Mouse (Mus musculus): Measurements from ENCODE around the gene Grn. TPM values are rescaled to one million over a fixed set of nuclear protein-coding genes. Genes with fewer than 3 reads are reported as not detected.

Gene Grn
- polyA plus RNA-seq, 1 experiment from 2014 or later = 155 TPM

- Histone ChIP-seq H3K9me3 (no peaks in the 10 kb centered on the region), H3K9ac (no peak overlapping the region), H3K4me3 (replicated peaks) (peak overlapping the region; percentile 45), H3K4me1 (peaks cover 24% of the 10 kb centered on the region), H3K36me3 (no peaks in the 10 kb centered on the region), H3K27ac (peak overlapping the region; percentile 24; the same call in 1 of the 2 replicates), H3K27me3 (replicated peaks) (peaks cover 24% of the 10 kb centered on the region), H3K4me2 (peak overlapping the region; percentile 95)
- 9% methylated on average over 17 of the region's 17 CpGs for WGBS
- ATAC-seq (ENCODE audit: insufficient read depth, low FRiP score, low read depth) = no peak
These were observed 36.2 kb upstream of the Grn start for GRCm38 (mm10) chr11:102393719-102394420.

GRCm38 (mm10) chr11:102394421-102395124, 35.5 kb upstream of the Grn start:
- ATAC-seq (ENCODE audit: insufficient read depth, low FRiP score, low read depth) = no peak
- WGBS = 76% methylated on average over 9 of the region's 9 CpGs
- Histone ChIP-seq H3K9ac (no peak overlapping the region), H3K27ac (no peak overlapping the region), H3K27me3 (replicated peaks) (peaks cover 31% of the 10 kb centered on the region), H3K9me3 (no peaks in the 10 kb centered on the region), H3K36me3 (no peaks in the 10 kb centered on the region), H3K4me2 (peak overlapping the region; percentile 95), H3K4me1 (peaks cover 30% of the 10 kb centered on the region), H3K4me3 (replicated peaks) (0 out of 2 replicates have a peak overlapping the region, but pooled peaks have one; percentile 45)

- Histone ChIP-seq H3K27ac (no peak overlapping the region), H3K4me1 (peaks cover 36% of the 10 kb centered on the region), H3K4me3 (replicated peaks) (no peak overlapping the region), H3K27me3 (replicated peaks) (peaks cover 35% of the 10 kb centered on the region), H3K36me3 (no peaks in the 10 kb centered on the region), H3K9ac (no peak overlapping the region), H3K9me3 (no peaks in the 10 kb centered on the region), H3K4me2 (no peak overlapping the region)
- WGBS = 7% methylated on average over 5 of the region's 5 CpGs
- ATAC-seq (ENCODE audit: insufficient read depth, low FRiP score, low read depth) = no peak
These were observed 34.9 kb upstream of the Grn start for GRCm38 (mm10) chr11:102395250-102395649.

GRCm38 (mm10) chr11:102396263-102396662, 33.9 kb upstream of the Grn start:
- 58% methylated on average over 6 of the region's 6 CpGs for WGBS

GRCm38 (mm10) chr11:102396671-102397141, 33.4 kb upstream of the Grn start:
- H3K27ac ChIP-seq = no peak overlapping the region
- ATAC-seq (ENCODE audit: insufficient read depth, low FRiP score, low read depth) = no peak
- no peak overlapping the region for H3K9ac ChIP-seq
- H3K9me3 ChIP-seq = no peaks in the 10 kb centered on the region
- peaks cover 39% of the 10 kb centered on the region for H3K27me3 ChIP-seq (replicated peaks)
- 75% methylated on average over 7 of the region's 7 CpGs for WGBS
- peaks cover 38% of the 10 kb centered on the region for H3K4me1 ChIP-seq
- no peak overlapping the region for H3K4me2 ChIP-seq
- H3K4me3 ChIP-seq (replicated peaks) = no peak overlapping the region
- no peaks in the 10 kb centered on the region for H3K36me3 ChIP-seq

More at GRCm38 (mm10) chr11:102396263-102396662, 33.9 kb upstream of the Grn start:
- H3K4me1 ChIP-seq = peaks cover 38% of the 10 kb centered on the region
- H3K27ac ChIP-seq = no peak overlapping the region
- no peaks in the 10 kb centered on the region for H3K9me3 ChIP-seq
- H3K4me2 ChIP-seq = no peak overlapping the region
- peaks cover 35% of the 10 kb centered on the region for H3K27me3 ChIP-seq (replicated peaks)
- no peak overlapping the region for H3K9ac ChIP-seq
- no peak for ATAC-seq (ENCODE audit: insufficient read depth, low FRiP score, low read depth)
- no peaks in the 10 kb centered on the region for H3K36me3 ChIP-seq
- no peak overlapping the region for H3K4me3 ChIP-seq (replicated peaks)

GRCm38 (mm10) chr11:102398007-102398825, 31.9 kb upstream of the Grn start:
- Histone ChIP-seq H3K27ac (no peak overlapping the region), H3K36me3 (peaks cover 7% of the 10 kb centered on the region), H3K4me2 (no peak overlapping the region), H3K4me3 (replicated peaks) (no peak overlapping the region), H3K9ac (no peak overlapping the region), H3K4me1 (peaks cover 31% of the 10 kb centered on the region), H3K9me3 (no peaks in the 10 kb centered on the region), H3K27me3 (replicated peaks) (peaks cover 40% of the 10 kb centered on the region)
- ATAC-seq (ENCODE audit: insufficient read depth, low FRiP score, low read depth) = no peak
- WGBS = 73% methylated on average over 20 of the region's 20 CpGs

- no peak overlapping the region for H3K9ac ChIP-seq
- WGBS = 18% methylated on average over 15 of the region's 15 CpGs
These were observed 31.0 kb upstream of the Grn start for GRCm38 (mm10) chr11:102399107-102399506.

GRCm38 (mm10) chr11:102399610-102400072, 30.5 kb upstream of the Grn start:
- Histone ChIP-seq H3K4me1 (peaks cover 21% of the 10 kb centered on the region), H3K27me3 (replicated peaks) (peaks cover 37% of the 10 kb centered on the region), H3K4me3 (replicated peaks) (peak overlapping the region; percentile 20), H3K9ac (no peak overlapping the region), H3K36me3 (peaks cover 19% of the 10 kb centered on the region), H3K9me3 (no peaks in the 10 kb centered on the region), H3K4me2 (peak overlapping the region; percentile 59), H3K27ac (no peak overlapping the region)
- WGBS = under 1% methylated on average over 33 of the region's 34 CpGs
- no peak for ATAC-seq (ENCODE audit: insufficient read depth, low FRiP score, low read depth)

More at GRCm38 (mm10) chr11:102399107-102399506, 31.0 kb upstream of the Grn start:
- ATAC-seq (ENCODE audit: insufficient read depth, low FRiP score, low read depth) = no peak
- Histone ChIP-seq H3K27ac (no peak overlapping the region), H3K4me2 (peak overlapping the region; percentile 59), H3K27me3 (replicated peaks) (peaks cover 40% of the 10 kb centered on the region), H3K36me3 (peaks cover 16% of the 10 kb centered on the region), H3K4me1 (peaks cover 22% of the 10 kb centered on the region), H3K9me3 (no peaks in the 10 kb centered on the region), H3K4me3 (replicated peaks) (peak overlapping the region; percentile 20; the same call in 1 of the 2 replicates)

- Histone ChIP-seq H3K9me3 (no peaks in the 10 kb centered on the region), H3K4me1 (peaks cover 24% of the 10 kb centered on the region), H3K27me3 (replicated peaks) (peaks cover 35% of the 10 kb centered on the region), H3K4me2 (no peak overlapping the region), H3K27ac (no peak overlapping the region), H3K36me3 (peaks cover 19% of the 10 kb centered on the region), H3K4me3 (replicated peaks) (no peak overlapping the region), H3K9ac (no peak overlapping the region)
- 28% methylated on average over 12 of the region's 12 CpGs for WGBS
- ATAC-seq (ENCODE audit: insufficient read depth, low FRiP score, low read depth) = no peak
These were observed 29.5 kb upstream of the Grn start for GRCm38 (mm10) chr11:102400513-102401084.

GRCm38 (mm10) chr11:102401898-102402500, 28.1 kb upstream of the Grn start:
- H3K27ac ChIP-seq = no peak overlapping the region
- H3K9ac ChIP-seq = no peak overlapping the region
- ATAC-seq (ENCODE audit: insufficient read depth, low FRiP score, low read depth) = no peak
- peaks cover 34% of the 10 kb centered on the region for H3K4me1 ChIP-seq
- peaks cover 19% of the 10 kb centered on the region for H3K36me3 ChIP-seq
- no peak overlapping the region for H3K4me3 ChIP-seq (replicated peaks)
- no peak overlapping the region for H3K4me2 ChIP-seq
- no peaks in the 10 kb centered on the region for H3K9me3 ChIP-seq
- peaks cover 27% of the 10 kb centered on the region for H3K27me3 ChIP-seq (replicated peaks)
- 65% methylated on average over 12 of the region's 12 CpGs for WGBS

- Histone ChIP-seq H3K4me2 (no peak overlapping the region), H3K9ac (no peak overlapping the region), H3K4me1 (peaks cover 29% of the 10 kb centered on the region), H3K9me3 (no peaks in the 10 kb centered on the region), H3K4me3 (replicated peaks) (no peak overlapping the region), H3K36me3 (peaks cover 19% of the 10 kb centered on the region), H3K27me3 (replicated peaks) (peaks cover 18% of the 10 kb centered on the region), H3K27ac (no peak overlapping the region)
- ATAC-seq (ENCODE audit: insufficient read depth, low FRiP score, low read depth) = no peak
- 93% methylated on average over 11 of the region's 11 CpGs for WGBS
These were observed 26.5 kb upstream of the Grn start for GRCm38 (mm10) chr11:102403657-102404056.
